Comparison of ENCODE assay signal across 8 mouse cellular contexts in the genomic region with DNA sequence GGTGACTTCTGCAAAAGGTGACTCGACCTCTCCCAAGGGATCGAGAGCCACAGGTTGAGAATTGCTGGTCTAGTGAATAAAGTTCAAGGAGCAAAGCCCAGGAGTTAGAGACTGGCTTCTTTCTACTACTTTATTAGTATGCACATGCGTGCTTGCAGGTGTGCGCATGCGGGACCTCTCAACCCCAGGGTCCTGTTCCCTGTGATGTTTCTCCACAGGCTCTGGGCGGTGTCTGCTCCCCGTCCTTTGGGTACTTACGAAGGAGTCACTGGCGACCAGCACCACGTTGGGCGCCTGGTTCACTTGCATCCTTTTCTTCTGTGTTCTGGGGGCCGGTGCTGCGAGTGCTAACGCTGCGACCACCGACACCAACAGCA. TPM values are rescaled to one million over a fixed set of nuclear protein-coding genes. Genes with fewer than 3 reads are reported as not detected.
DNase-seq lines count a peak whose midpoint lies in the region; ATAC-seq lines count a peak whose summit lies in the region.

No protein-coding gene starts in this region.

- H3K9me3 ChIP-seq in hindbrain, embryonic 15.5 days = no peaks in the 10 kb centered on the region
- H3K9me3 ChIP-seq in liver, embryonic 13.5 days (replicated peaks) = no peaks in the 10 kb centered on the region

- peak; percentile 56 for ATAC-seq in cerebellum, adult (ENCODE audit: insufficient number of reproducible peaks, low FRiP score, low TSS enrichment)
- peak; percentile 90 for ATAC-seq in hindbrain, embryonic 15.5 days (ENCODE audit: low FRiP score, low read depth)
- ATAC-seq in liver, embryonic 13.5 days (ENCODE audit: low read depth) = peak; percentile 78

- no peaks in the 10 kb centered on the region for H3K36me3 ChIP-seq in hindbrain, embryonic 15.5 days
- H3K36me3 ChIP-seq in liver, embryonic 13.5 days = peaks cover 4% of the 10 kb centered on the region; the same call in 1 of the 2 replicates

- peaks cover 9% of the 10 kb centered on the region for H3K4me1 ChIP-seq in hindbrain, embryonic 15.5 days (replicated peaks)
- H3K4me1 ChIP-seq in liver, embryonic 13.5 days (replicated peaks) = peaks cover 27% of the 10 kb centered on the region

- no peak for DNase-seq in cerebellum, postnatal 4 days (ENCODE audit: low spot score in 2 of 2)
- DNase-seq in urinary bladder, postnatal 14 days (ENCODE audit: low spot score) = peak; percentile 40
- DNase-seq in urinary bladder, postnatal 10 days (ENCODE audit: low spot score) = no peak
- no peak for DNase-seq in liver, embryonic 13.5 days
- DNase-seq in skeletal muscle tissue, adult 2 months (ENCODE audit: low read depth, low spot score) = peak; percentile 39
- DNase-seq in yolk sac, embryonic 10.5 days (ENCODE audit: low spot score) = no peak

- peak overlapping the region; percentile 61 for H3K9ac ChIP-seq in hindbrain, embryonic 15.5 days
- H3K9ac ChIP-seq in liver, embryonic 13.5 days = peak overlapping the region; percentile 78

- H3K27me3 ChIP-seq in hindbrain, embryonic 15.5 days = no peaks in the 10 kb centered on the region
- no peaks in the 10 kb centered on the region for H3K27me3 ChIP-seq in liver, embryonic 13.5 days

- peak overlapping the region; percentile 61 for H3K4me2 ChIP-seq in hindbrain, embryonic 15.5 days
- peak overlapping the region; percentile 78 for H3K4me2 ChIP-seq in liver, embryonic 13.5 days

- peak overlapping the region; percentile 74 for H3K27ac ChIP-seq in hindbrain, embryonic 15.5 days (replicated peaks)
- peak overlapping the region; percentile 84 for H3K27ac ChIP-seq in liver, embryonic 13.5 days

- WGBS in hindbrain, embryonic 15.5 days = 3% methylated on average over 16 of the region's 16 CpGs
- WGBS in liver, embryonic 13.5 days (ENCODE audit: insufficient replicate concordance) = 3% methylated on average over 16 of the region's 16 CpGs

- peak overlapping the region; percentile 66 for H3K4me3 ChIP-seq in hindbrain, embryonic 15.5 days
- peak overlapping the region; percentile 79 for H3K4me3 ChIP-seq in liver, embryonic 13.5 days (replicated peaks)

RNA-seq across cellular contexts. Expression of a gene that starts 0.4 kb away (rescaled TPM):
- polyA plus RNA-seq in hindbrain, embryonic 15.5 days (2015; fragmentation: Nextera tagmentation; extraction: Ambion mirVana) = 3.4 and 4.6 TPM in 2 replicates
- 2.6 and 3.1 TPM in 2 replicates for polyA plus RNA-seq in liver, embryonic 13.5 days (2015; fragmentation: Nextera tagmentation; extraction: Ambion mirVana)

RNA-seq across cellular contexts. Expression of a gene that starts 0.4 kb away (rescaled TPM):
- polyA plus RNA-seq in hindbrain, embryonic 15.5 days (2015; fragmentation: Nextera tagmentation; extraction: Ambion mirVana) = 8.9 and 9.1 TPM in 2 replicates
- 4.5 and 6.6 TPM in 2 replicates for polyA plus RNA-seq in liver, embryonic 13.5 days (2015; fragmentation: Nextera tagmentation; extraction: Ambion mirVana)

RNA-seq across cellular contexts. Expression of a gene that starts 41.3 kb away (rescaled TPM):
- 3.3 and 3.4 TPM in 2 replicates for polyA plus RNA-seq in hindbrain, embryonic 15.5 days (2015; fragmentation: Nextera tagmentation; extraction: Ambion mirVana)
- polyA plus RNA-seq in liver, embryonic 13.5 days (2015; fragmentation: Nextera tagmentation; extraction: Ambion mirVana) = 5.6 and 5.9 TPM in 2 replicates

Comparison
In these comparisons a context has a peak if more than half of its experiments do, and no peak if none do; other contexts are left out.
1. DNase-seq: peak in urinary bladder, postnatal 14 days (single experiment) and skeletal muscle tissue, adult 2 months (single experiment); none in cerebellum, postnatal 4 days (0 of 2), urinary bladder, postnatal 10 days (single experiment), liver, embryonic 13.5 days (single experiment) and yolk sac, embryonic 10.5 days (single experiment).
2. Peak in every context shown above with its lines, with median percentiles within 50 percentile points of each other: ATAC-seq.